Mouse (Mus musculus): ENCODE results near the gene Rpl21.

The Rpl21 gene

DNA sequence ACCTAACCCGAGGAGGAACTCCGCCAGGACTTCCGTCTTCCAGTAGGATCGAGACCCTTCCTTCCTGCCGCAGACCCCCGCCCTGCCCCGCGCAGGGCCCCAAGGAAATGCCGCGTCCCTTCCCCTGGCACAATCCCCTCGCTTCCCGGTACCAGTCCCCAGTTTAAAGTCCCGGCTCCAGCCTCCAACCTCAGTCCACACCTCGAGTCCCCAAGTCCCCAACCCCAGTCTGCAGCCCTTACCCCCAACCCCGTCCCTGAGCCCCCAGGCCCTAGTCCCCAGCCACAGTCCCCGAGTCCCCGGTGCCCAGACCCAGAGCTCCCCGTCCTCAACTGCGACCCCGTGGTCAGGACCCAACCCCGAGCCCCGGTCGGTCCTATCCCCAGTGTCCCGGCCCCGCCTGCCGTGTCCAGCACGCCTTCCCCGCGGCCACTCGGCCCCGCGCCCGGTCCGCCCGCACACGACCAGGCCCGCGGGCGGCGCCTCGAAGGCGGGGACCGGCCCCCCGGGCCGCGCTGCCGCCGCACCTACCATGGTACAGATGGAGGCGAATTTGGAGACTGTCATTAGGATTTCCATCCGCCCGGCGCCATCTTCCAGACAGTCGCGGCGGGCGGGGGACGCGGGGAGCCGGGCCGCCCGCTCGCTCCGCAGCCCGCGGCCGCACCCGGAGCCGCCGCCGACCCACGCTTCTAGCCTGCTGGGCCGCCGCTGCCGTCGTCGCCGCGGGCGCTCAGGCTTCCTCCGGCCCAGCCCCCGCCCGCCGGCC, 38.4 kb upstream of the Rpl21 start:
- Histone ChIP-seq H3K9me3 (ENCODE audit: low read length) (no peaks in the 10 kb centered on the region), H3K4me1 (replicated peaks; ENCODE audit: low read depth, low read length) (peaks cover 69% of the 10 kb centered on the region), H3K4me3 (replicated peaks; ENCODE audit: low read length) (peak overlapping the region; percentile 92), H3K27me3 (ENCODE audit: insufficient read depth, low read length) (no peaks in the 10 kb centered on the region), H3K36me3 (ENCODE audit: insufficient read depth, low read length) (no peaks in the 10 kb centered on the region)
- TF ChIP-seq CTCF (conservative IDR thresholded peaks at IDR 0.05; ENCODE audit: low read length) (no peak), NANOG (IDR thresholded peaks at IDR 0.05; ENCODE audit: borderline replicate concordance, low read length) (no peak), POU5F1 (IDR thresholded peaks at IDR 0.05; ENCODE audit: borderline replicate concordance, low read length) (no peak)

DNA sequence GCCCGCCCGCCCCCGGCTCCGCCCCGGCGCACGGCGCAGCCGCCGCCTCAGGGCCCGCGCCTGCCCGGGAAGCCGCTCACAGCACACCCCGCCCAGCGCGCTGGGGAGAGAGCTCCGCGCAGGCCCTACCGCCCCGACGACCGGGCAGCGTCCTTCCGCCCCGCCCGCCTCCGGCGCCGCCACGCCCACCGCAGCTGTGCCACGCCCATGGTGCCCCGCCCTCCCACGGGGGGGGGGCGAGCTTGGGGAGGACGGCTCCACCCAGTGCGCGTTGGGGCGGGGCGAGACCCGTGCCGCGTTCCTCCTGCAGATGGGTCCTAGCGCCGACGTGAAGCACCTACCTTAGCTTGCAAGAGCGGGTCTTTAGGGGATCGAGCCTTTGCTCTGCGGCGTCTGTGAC, 37.8 kb upstream of the Rpl21 start, which contains the start of gene Usp12:
Usp12 (minus strand) TSS at position 154 of the 400 bp plus-strand sequence.
- Histone ChIP-seq H3K36me3 (ENCODE audit: insufficient read depth, low read length) (no peaks in the 10 kb centered on the region), H3K27me3 (ENCODE audit: insufficient read depth, low read length) (no peaks in the 10 kb centered on the region), H3K4me1 (replicated peaks; ENCODE audit: low read depth, low read length) (peaks cover 67% of the 10 kb centered on the region), H3K9me3 (ENCODE audit: low read length) (no peaks in the 10 kb centered on the region), H3K4me3 (replicated peaks; ENCODE audit: low read length) (peak within 1 kb of the TSS; percentile 92)
- TF ChIP-seq POU5F1 (IDR thresholded peaks at IDR 0.05; ENCODE audit: borderline replicate concordance, low read length) (no peak), CTCF (conservative IDR thresholded peaks at IDR 0.05; ENCODE audit: low read length) (no peak), NANOG (IDR thresholded peaks at IDR 0.05; ENCODE audit: borderline replicate concordance, low read length) (no peak)

DNA sequence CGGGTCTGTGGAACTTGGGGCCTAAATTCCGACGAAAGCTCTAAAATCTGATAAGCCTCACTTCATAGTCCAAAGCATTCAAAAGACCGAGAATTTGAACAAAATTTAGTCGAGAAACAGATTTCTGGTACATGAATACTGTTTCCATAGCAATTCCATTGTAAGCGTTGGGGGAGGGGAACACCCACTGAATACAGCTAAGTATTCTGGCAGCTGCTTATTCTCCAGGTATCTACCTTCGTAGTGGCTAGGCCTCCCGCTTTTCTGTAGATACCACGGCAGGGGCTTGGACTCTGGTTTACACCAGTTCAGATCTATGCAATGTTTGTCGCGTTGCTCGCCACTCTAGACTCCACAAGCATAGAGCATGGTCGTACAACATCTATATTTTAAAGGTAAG, 37.0 kb upstream of the Rpl21 start:
- Histone ChIP-seq H3K9me3 (ENCODE audit: low read length) (no peaks in the 10 kb centered on the region), H3K4me3 (replicated peaks; ENCODE audit: low read length) (peak overlapping the region; percentile 92; the same call in 1 of the 2 replicates), H3K27me3 (ENCODE audit: insufficient read depth, low read length) (no peaks in the 10 kb centered on the region), H3K36me3 (ENCODE audit: insufficient read depth, low read length) (no peaks in the 10 kb centered on the region), H3K4me1 (replicated peaks; ENCODE audit: low read depth, low read length) (peaks cover 62% of the 10 kb centered on the region)
- TF ChIP-seq POU5F1 (IDR thresholded peaks at IDR 0.05; ENCODE audit: borderline replicate concordance, low read length) (no peak), NANOG (IDR thresholded peaks at IDR 0.05; ENCODE audit: borderline replicate concordance, low read length) (no peak), CTCF (conservative IDR thresholded peaks at IDR 0.05; ENCODE audit: low read length) (no peak)

DNA sequence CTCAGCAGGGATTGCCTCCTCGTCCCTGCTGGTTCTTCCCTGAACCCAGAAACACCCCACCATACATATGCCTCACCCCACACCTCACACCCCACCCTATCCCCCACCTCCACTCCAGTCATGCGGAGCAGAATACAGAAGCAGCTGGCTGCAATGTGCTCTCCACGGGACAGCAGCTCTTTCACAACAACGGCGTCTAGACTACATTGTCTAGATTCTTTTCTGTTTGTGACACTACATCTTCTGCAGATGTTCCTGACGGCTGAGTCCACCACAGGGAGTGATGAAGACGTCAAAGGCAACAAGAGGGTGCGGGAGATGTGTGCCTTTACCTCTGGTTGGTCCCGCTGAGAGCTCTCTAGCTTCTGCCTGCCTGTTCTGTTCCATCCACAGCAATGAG, 34.7 kb upstream of the Rpl21 start:
- Histone ChIP-seq H3K36me3 (ENCODE audit: insufficient read depth, low read length) (no peaks in the 10 kb centered on the region), H3K27me3 (ENCODE audit: insufficient read depth, low read length) (no peaks in the 10 kb centered on the region), H3K4me3 (replicated peaks; ENCODE audit: low read length) (no peak overlapping the region), H3K9me3 (ENCODE audit: low read length) (peaks cover 14% of the 10 kb centered on the region), H3K4me1 (replicated peaks; ENCODE audit: low read depth, low read length) (peaks cover 40% of the 10 kb centered on the region)
- no peak for TF ChIP-seq CTCF (conservative IDR thresholded peaks at IDR 0.05; ENCODE audit: low read length)
- TF ChIP-seq POU5F1 (IDR thresholded peaks at IDR 0.05; ENCODE audit: borderline replicate concordance, low read length): no peak
- no peak for TF ChIP-seq NANOG (IDR thresholded peaks at IDR 0.05; ENCODE audit: borderline replicate concordance, low read length)

DNA sequence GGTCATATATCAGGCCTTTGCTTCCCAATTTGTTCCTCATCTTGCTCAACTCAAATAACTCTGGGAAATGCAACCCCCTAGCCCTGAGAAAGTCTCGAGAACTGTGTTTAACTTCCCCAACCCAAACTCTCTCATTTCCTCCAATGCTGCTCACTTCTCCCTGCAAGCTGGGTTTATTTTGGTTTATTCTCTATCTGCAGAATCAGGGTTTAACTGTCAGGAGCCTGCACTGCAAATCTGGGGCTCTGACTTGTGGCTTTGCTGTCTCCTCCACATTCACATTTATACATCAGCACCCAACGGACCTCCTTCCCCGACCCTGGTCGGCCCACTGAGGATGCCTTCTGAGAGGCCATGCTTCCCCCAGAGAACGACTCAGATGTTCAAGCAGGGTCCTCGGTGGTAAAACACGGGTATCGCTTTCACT, 26.7 kb upstream of the Rpl21 start:
- Histone ChIP-seq H3K27me3 (ENCODE audit: insufficient read depth, low read length) (no peaks in the 10 kb centered on the region), H3K9me3 (ENCODE audit: low read length) (peaks cover 14% of the 10 kb centered on the region), H3K36me3 (ENCODE audit: insufficient read depth, low read length) (no peaks in the 10 kb centered on the region), H3K4me1 (replicated peaks; ENCODE audit: low read depth, low read length) (peaks cover 9% of the 10 kb centered on the region), H3K4me3 (replicated peaks; ENCODE audit: low read length) (no peak overlapping the region)
- TF ChIP-seq CTCF (conservative IDR thresholded peaks at IDR 0.05; ENCODE audit: low read length) (no peak), POU5F1 (IDR thresholded peaks at IDR 0.05; ENCODE audit: borderline replicate concordance, low read length) (no peak), NANOG (IDR thresholded peaks at IDR 0.05; ENCODE audit: borderline replicate concordance, low read length) (no peak)

DNA sequence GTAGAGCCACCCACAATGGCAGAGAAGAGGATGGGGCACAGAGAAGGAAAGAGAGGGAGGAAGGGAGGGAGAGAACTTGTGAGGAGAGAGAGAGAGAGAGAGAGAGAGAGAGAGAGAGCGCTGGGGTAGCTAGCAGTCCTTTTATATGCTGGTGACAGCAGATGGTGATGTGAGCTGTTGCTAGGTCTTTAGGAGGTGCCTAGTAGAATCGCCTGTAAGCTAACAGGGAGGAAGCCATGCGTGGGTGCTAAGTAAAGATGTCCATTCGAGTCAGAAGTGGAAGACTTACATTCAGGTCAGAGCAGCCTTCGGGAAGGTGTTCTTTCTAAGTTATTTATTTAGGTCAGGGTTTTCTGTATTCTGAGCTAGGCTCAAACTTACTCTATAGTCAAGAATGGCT, 22.7 kb upstream of the Rpl21 start:
- Histone ChIP-seq H3K36me3 (ENCODE audit: insufficient read depth, low read length) (no peaks in the 10 kb centered on the region), H3K27me3 (ENCODE audit: insufficient read depth, low read length) (no peaks in the 10 kb centered on the region), H3K4me3 (replicated peaks; ENCODE audit: low read length) (no peak overlapping the region), H3K9me3 (ENCODE audit: low read length) (no peaks in the 10 kb centered on the region), H3K4me1 (replicated peaks; ENCODE audit: low read depth, low read length) (peaks cover 6% of the 10 kb centered on the region)
- TF ChIP-seq POU5F1 (IDR thresholded peaks at IDR 0.05; ENCODE audit: borderline replicate concordance, low read length): no peak
- TF ChIP-seq NANOG (IDR thresholded peaks at IDR 0.05; ENCODE audit: borderline replicate concordance, low read length): no peak
- no peak for TF ChIP-seq CTCF (conservative IDR thresholded peaks at IDR 0.05; ENCODE audit: low read length)

DNA sequence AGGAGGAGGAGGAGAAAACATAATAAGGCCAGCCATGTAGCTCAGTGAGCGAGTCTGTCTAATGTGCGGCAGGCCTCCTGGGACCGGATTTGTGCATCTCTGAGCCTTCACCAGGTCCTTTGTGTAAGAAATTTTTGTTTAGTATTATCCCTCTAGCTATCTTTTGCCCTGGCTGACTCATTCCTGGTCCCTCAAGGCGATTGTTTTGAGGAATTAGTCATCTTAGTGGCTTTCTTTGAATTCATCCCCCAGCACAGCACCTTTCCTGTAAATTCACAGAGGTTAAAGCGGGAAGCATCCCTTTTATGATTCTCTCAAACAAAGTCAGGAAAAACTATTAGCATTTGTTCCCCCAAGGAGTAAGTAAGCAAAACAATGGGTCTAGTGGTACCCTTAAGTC, 19.8 kb upstream of the Rpl21 start:
- Histone ChIP-seq H3K4me1 (replicated peaks; ENCODE audit: low read depth, low read length) (peaks cover 6% of the 10 kb centered on the region), H3K9me3 (ENCODE audit: low read length) (0 out of 2 replicates have a peak, but pooled peaks cover 3% of the 10 kb centered on the region), H3K36me3 (ENCODE audit: insufficient read depth, low read length) (no peaks in the 10 kb centered on the region), H3K27me3 (ENCODE audit: insufficient read depth, low read length) (no peaks in the 10 kb centered on the region), H3K4me3 (replicated peaks; ENCODE audit: low read length) (no peak overlapping the region)
- no peak for TF ChIP-seq CTCF (conservative IDR thresholded peaks at IDR 0.05; ENCODE audit: low read length)
- TF ChIP-seq NANOG (IDR thresholded peaks at IDR 0.05; ENCODE audit: borderline replicate concordance, low read length): no peak
- no peak for TF ChIP-seq POU5F1 (IDR thresholded peaks at IDR 0.05; ENCODE audit: borderline replicate concordance, low read length)

DNA sequence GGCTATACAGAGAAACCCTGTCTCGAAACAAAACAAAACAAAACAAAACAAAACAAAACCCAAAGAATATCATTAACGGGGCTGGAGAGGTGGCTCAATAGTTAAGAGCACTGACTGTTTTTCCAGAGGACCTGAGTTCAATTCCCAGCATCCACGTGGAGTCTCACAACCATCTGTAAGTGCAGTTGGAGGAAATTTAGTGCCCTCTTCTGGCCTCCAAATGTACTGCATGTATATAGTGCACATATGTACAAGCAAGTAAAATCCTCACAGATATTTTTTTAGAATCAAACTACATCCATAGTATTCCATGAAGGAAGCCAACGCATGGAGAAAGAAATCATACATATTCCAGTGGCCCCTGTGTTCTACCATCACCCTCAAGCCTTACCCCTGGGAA, 19.3 kb upstream of the Rpl21 start:
- Histone ChIP-seq H3K27me3 (ENCODE audit: insufficient read depth, low read length) (no peaks in the 10 kb centered on the region), H3K36me3 (ENCODE audit: insufficient read depth, low read length) (no peaks in the 10 kb centered on the region), H3K9me3 (ENCODE audit: low read length) (0 out of 2 replicates have a peak, but pooled peaks cover 3% of the 10 kb centered on the region), H3K4me3 (replicated peaks; ENCODE audit: low read length) (no peak overlapping the region), H3K4me1 (replicated peaks; ENCODE audit: low read depth, low read length) (peaks cover 6% of the 10 kb centered on the region)
- TF ChIP-seq NANOG (IDR thresholded peaks at IDR 0.05; ENCODE audit: borderline replicate concordance, low read length): no peak
- no peak for TF ChIP-seq POU5F1 (IDR thresholded peaks at IDR 0.05; ENCODE audit: borderline replicate concordance, low read length)
- peak; percentile 36 for TF ChIP-seq CTCF (conservative IDR thresholded peaks at IDR 0.05; ENCODE audit: low read length)
